Mouse (Mus musculus) lung, postnatal 0 days (tissue): ENCODE measurements at regions not wholly inside any gene's neighbourhood (a gene's known extent, or its start where the extent isn't known, plus 50 kb on each side); places are given as distances from the start of the nearest gene placed in this dataset.
A peak's percentile ranks its signal among the peaks of the same experiment; 100 is the strongest.

Source experiments
- ATAC-seq: fragments of 200-750 bp; cut with Nextera tagmentation; 2 replicates; pipeline ENCODE4 v1.8.0; 2017; ENCODE audit warnings: moderate library complexity
- DNase-seq: peaks from one replicate; pipeline ENCODE4 v3.0.0-alpha.2; 2016; ENCODE audit warnings: low spot score
- H3K27ac ChIP-seq: fragments of 300-500 bp; sonication (generic); 2 replicates; pipeline ENCODE4 v1.5.1; 2014; ENCODE audit warnings: antibody characterized with exemption, mild to moderate bottlenecking, low read length, mixed read lengths
- H3K27me3 ChIP-seq: fragments of 300-500 bp; sonication (generic); replicated peaks from 2 replicates; pipeline ENCODE4 v1.6.1; 2014; ENCODE audit warnings: low read length, mixed read lengths; ENCODE audit not compliant: insufficient read depth
- H3K36me3 ChIP-seq: fragments of 300-500 bp; sonication (generic); 2 replicates; pipeline ENCODE4 v1.6.1; 2014; ENCODE audit warnings: low read length, mixed read lengths; ENCODE audit not compliant: insufficient read depth
- H3K4me1 ChIP-seq: fragments of 300-500 bp; sonication (generic); 2 replicates; pipeline ENCODE4 v1.6.1; 2014; ENCODE audit warnings: antibody characterized with exemption, low read depth, low read length, mixed read lengths; ENCODE audit not compliant: insufficient read depth
- H3K4me2 ChIP-seq: fragments of 300-500 bp; sonication (generic); replicated peaks from 2 replicates; pipeline ENCODE4 v1.6.1; 2014; ENCODE audit warnings: low read depth, mild to moderate bottlenecking, low read length, moderate library complexity, mixed read lengths
- H3K4me3 ChIP-seq: fragments of 300-500 bp; sonication (generic); 2 replicates; pipeline ENCODE4 v1.5.1; 2014; ENCODE audit warnings: low read depth, low read length
- H3K9ac ChIP-seq: fragments of 300-500 bp; sonication (generic); replicated peaks from 2 replicates; pipeline ENCODE4 v1.6.1; 2014; ENCODE audit warnings: low read depth, mild to moderate bottlenecking
- H3K9me3 ChIP-seq: fragments of 300-500 bp; sonication (generic); 2 replicates; pipeline ENCODE4 v1.6.1; 2016; ENCODE audit warnings: low read length, mixed read lengths
- CTCF ChIP-seq: IDR thresholded peaks from 2 replicates; pipeline ENCODE4 v1.5.1; 2016; ENCODE audit warnings: antibody characterized with exemption, mild to moderate bottlenecking
- EP300 ChIP-seq: IDR thresholded peaks from 2 replicates; pipeline ENCODE4 v1.6.1; 2016; ENCODE audit warnings: antibody characterized with exemption, mild to moderate bottlenecking, control low read depth
- WGBS: fragments of 180-500 bp; shearing (Covaris S2); extraction: QIAGEN DNeasy Blood & Tissue Kit; methylation state at CpG from one replicate; pipeline ENCODE4 v1.1.7; 2014; 5-methylcytosine and 5-hydroxymethylcytosine counted together

DNA sequence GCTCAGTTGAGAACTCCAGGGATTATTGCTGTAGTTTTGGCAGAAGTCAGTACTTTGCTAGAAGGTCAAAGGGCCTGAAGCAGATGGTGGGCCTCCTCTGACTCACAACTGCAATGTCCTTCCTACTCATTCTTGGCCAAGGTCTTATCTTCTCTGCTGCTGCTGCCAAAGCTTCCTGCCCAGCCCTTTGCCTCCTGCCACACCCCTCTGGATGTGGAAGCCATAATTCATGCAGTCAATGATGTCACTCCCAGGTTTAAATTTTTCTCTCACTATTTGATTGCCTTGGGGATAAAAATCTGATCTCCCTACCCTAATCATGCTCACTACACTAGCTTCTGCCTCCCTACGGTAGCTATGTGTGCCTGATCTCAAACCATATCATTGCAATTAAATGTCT, 157.7 kb downstream of the Qdpr start:
- Histone ChIP-seq H3K36me3 (no peaks in the 10 kb centered on the region), H3K9me3 (no peaks in the 10 kb centered on the region), H3K4me3 (no peak overlapping the region), H3K4me2 (no peak overlapping the region), H3K27me3 (no peaks in the 10 kb centered on the region), H3K9ac (no peak overlapping the region), H3K27ac (peak overlapping the region; percentile 32), H3K4me1 (no peaks in the 10 kb centered on the region)
- peak; percentile 99 for TF ChIP-seq EP300
- no peak for TF ChIP-seq CTCF
- DNase-seq (peak; percentile 88), ATAC-seq (peak; percentile 96)
- 59% methylated on average over 1 of the region's 1 CpGs for WGBS

DNA sequence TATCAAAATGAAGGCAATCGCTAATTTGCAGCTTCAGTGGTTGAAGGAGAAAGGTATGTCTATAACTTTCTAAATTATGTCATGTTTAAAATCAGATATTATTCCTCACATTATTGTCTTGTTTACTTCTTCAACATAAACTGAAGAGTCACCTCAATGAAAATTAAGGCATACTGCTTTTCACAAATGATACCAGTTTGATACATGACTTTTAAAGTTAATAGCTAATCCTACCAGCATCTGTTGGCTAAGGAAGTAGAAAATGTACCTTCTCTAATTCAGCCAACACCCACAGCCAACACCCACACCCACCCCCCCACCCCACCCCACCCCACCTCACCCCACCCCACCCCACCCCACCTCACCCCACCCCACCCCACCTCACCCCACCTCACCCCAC, 158.3 kb downstream of the Qdpr start:
- Histone ChIP-seq H3K4me2 (no peak overlapping the region), H3K4me3 (no peak overlapping the region), H3K36me3 (no peaks in the 10 kb centered on the region), H3K9me3 (no peaks in the 10 kb centered on the region), H3K9ac (no peak overlapping the region), H3K4me1 (no peaks in the 10 kb centered on the region), H3K27me3 (no peaks in the 10 kb centered on the region), H3K27ac (no peak overlapping the region)
- ATAC-seq = no peak
- DNase-seq = no peak
- no peak for TF ChIP-seq EP300
- TF ChIP-seq CTCF = no peak
- WGBS = 88% methylated on average over 1 of the region's 1 CpGs

DNA sequence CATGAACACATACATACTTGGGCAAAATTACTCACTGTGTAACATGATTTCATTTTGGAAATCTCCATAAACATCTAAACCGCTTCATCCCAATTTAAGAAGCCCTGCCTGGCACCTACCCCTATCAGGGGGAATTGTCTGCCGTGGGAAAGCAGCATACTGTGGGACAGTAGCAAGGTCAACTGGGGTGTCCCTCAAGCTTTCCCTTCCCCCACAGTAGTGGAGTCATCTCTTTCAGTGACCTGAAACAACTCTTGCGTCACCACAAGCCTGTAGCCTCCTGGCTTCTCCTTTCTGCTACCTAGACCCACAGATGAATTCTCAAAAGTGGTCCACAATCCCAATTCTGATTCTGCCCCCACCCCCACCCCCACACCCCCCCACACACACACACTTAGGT, 158.8 kb downstream of the Qdpr start:
- Histone ChIP-seq H3K9me3 (no peaks in the 10 kb centered on the region), H3K9ac (no peak overlapping the region), H3K36me3 (no peaks in the 10 kb centered on the region), H3K27me3 (no peaks in the 10 kb centered on the region), H3K4me3 (no peak overlapping the region), H3K4me2 (no peak overlapping the region), H3K4me1 (no peaks in the 10 kb centered on the region), H3K27ac (no peak overlapping the region)
- WGBS = 75% methylated on average over 3 of the region's 3 CpGs
- no peak for ATAC-seq
- DNase-seq = no peak
- TF ChIP-seq EP300 (no peak), CTCF (no peak)

DNA sequence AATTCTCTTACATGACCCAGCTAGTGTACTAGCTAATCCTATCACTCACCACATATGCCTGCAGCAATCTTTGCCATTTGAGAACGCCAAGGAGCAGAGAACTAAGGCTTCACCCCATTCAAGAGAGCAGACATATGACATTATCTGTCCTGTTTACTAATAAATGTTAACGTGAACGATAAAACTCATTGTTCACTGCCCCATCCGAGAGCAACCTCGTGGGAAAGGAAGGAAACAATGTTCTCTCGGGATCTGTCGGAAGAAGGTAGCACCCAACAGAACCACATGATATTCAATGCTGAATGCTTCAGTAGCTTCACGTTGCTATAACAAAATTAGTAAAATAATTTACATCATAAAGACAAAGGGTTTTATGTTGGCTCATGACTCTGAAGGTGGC, 163.6 kb downstream of the Qdpr start:
- TF ChIP-seq CTCF = no peak
- TF ChIP-seq EP300 = peak; percentile 91
- Histone ChIP-seq H3K27me3 (no peaks in the 10 kb centered on the region), H3K27ac (no peak overlapping the region), H3K4me3 (no peak overlapping the region), H3K9ac (no peak overlapping the region), H3K36me3 (no peaks in the 10 kb centered on the region), H3K4me1 (no peaks in the 10 kb centered on the region), H3K4me2 (no peak overlapping the region), H3K9me3 (no peaks in the 10 kb centered on the region)
- 73% methylated on average over 8 of the region's 8 CpGs for WGBS
- ATAC-seq (peak; percentile 57), DNase-seq (peak; percentile 30)

DNA sequence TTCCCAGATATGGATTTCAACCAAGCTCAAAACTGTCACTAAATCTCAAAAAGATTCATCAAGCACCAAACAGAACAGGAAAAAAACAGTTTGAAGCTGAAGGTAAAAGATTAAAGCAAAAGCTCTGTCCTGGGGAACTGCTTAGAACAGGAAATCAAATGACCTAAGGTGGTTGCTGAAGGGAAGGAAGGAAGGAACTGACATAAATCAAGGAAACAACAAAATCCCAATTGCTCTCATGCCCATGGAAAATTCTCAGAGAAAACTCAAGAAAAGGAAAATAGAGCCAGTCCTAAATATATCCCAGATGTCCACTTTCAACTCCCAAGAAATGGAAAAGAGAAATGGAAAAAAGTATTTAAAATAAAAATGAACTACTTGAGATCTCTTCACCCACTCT, 165.4 kb downstream of the Qdpr start:
- Histone ChIP-seq H3K4me2 (no peak overlapping the region), H3K9me3 (no peaks in the 10 kb centered on the region), H3K4me3 (no peak overlapping the region), H3K36me3 (no peaks in the 10 kb centered on the region), H3K9ac (no peak overlapping the region), H3K27ac (no peak overlapping the region; the same call in 1 of the 2 replicates), H3K27me3 (no peaks in the 10 kb centered on the region), H3K4me1 (no peaks in the 10 kb centered on the region)
- TF ChIP-seq EP300 (peak; percentile 67), CTCF (no peak)
- ATAC-seq = no peak
- no peak for DNase-seq

DNA sequence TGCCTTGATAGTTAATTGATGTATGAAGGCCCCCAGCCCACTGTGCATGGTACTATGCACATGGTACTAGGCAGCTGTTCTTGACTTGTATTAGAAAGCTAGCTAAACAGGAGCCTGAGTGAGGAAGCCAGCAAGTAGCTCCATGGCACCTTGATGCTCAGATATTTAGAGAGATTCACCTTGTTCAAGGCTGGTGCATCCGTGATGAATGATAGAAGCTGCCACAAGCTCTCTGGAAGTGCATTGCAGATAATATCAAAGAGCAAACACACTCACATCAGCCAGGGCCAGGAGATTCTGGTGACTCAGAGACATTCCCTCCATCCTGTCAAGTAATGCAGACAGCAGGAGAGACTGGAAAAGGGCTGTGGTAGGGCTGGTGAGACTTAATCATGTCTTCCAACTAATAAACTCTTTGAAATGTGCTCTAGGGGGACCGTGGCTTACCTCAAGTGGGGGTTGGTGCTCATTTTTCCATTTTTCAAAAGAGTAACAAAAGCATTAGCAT, 166.1 kb downstream of the Qdpr start:
- Histone ChIP-seq H3K27ac (no peak overlapping the region; the same call in 1 of the 2 replicates), H3K9ac (no peak overlapping the region), H3K4me1 (no peaks in the 10 kb centered on the region), H3K4me2 (no peak overlapping the region), H3K4me3 (no peak overlapping the region), H3K9me3 (no peaks in the 10 kb centered on the region), H3K36me3 (no peaks in the 10 kb centered on the region), H3K27me3 (no peaks in the 10 kb centered on the region)
- DNase-seq (no peak), ATAC-seq (no peak)
- WGBS = 29% methylated on average over 2 of the region's 2 CpGs
- TF ChIP-seq EP300 (no peak), CTCF (no peak)

DNA sequence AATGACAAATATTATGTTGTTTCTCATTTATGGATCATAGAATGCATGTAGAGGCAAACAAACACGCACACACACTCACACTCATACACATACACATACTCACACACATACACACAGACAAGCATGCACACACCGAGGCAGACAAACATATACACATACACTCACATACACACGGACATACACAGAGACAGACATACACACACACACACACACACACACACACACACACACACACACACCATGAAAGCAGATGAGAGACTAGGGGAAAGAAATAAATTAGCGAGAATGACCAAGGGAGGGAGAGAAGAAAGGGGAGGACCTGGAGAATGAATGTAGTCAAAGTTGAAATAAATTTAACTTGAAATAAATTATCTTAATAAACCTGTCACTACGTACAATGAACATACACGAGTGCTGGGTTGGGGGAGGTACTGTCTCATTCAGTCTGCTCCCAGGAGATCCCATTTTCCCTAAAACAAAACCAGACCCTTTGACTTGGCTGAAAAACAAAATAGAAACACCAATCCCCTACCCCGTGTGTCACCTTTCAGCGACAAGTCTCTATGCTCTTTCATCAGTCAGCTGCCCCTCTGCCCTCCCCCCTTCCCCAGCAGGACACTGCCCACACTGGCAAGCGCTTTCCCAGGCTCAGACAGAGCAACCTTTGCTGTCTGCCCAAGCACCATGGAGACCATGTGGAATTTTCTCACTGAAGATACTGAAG, 167.7 kb downstream of the Qdpr start:
- ATAC-seq = no peak
- DNase-seq = no peak

More for the DNA sequence above, 167.7 kb downstream of the Qdpr start:
- Histone ChIP-seq H3K27me3 (no peaks in the 10 kb centered on the region), H3K27ac (no peak overlapping the region), H3K36me3 (no peaks in the 10 kb centered on the region), H3K9me3 (no peaks in the 10 kb centered on the region), H3K4me2 (no peak overlapping the region), H3K9ac (no peak overlapping the region), H3K4me3 (no peak overlapping the region), H3K4me1 (no peaks in the 10 kb centered on the region)
- 59% methylated on average over 9 of the region's 9 CpGs for WGBS
- no peak for TF ChIP-seq EP300
- TF ChIP-seq CTCF = no peak
